Mouse (Mus musculus) small intestine, adult 2 months (tissue): ENCODE data around the gene Mast4.

ENCODE experiments used
- CTCF ChIP-seq: fragments of 200-500 bp; IDR thresholded peaks from 2 replicates; pipeline ENCODE4 v1.5.1; 2012; ENCODE audit warnings: low read depth, mild to moderate bottlenecking, control low read depth, inconsistent platforms, low read length, moderate library complexity, mixed read lengths; ENCODE audit not compliant: insufficient replicate concordance, insufficient read length; ENCODE audit errors: extremely low read depth
- POLR2A ChIP-seq: fragments of 200-500 bp; IDR thresholded peaks from 2 replicates; pipeline ENCODE4 v1.6.1; 2012; ENCODE audit warnings: low read depth, mild to moderate bottlenecking, control low read depth, inconsistent platforms, low read length, moderate library complexity

- no peak for TF ChIP-seq CTCF
- TF ChIP-seq POLR2A: no peak
These were observed 565.8 kb downstream of the Mast4 start for GRCm38 (mm10) chr13:102768512-102768911.
